Mouse (Mus musculus) frontal cortex, postnatal 14 days (tissue): ENCODE results near the gene Stxbp1.
A peak's percentile ranks its signal among the peaks of the same experiment; 100 is the strongest.

ENCODE experiments used
- DNase-seq, 2 experiments: peaks; one replicate each; pipeline ENCODE4 v3.0.0; 2022; ENCODE audit warnings: low spot score in 2 of 2

The Stxbp1 gene

GRCm38 (mm10) chr2:32841099-32841498 lies 5.9 kb downstream of the Stxbp1 start:
- DNase-seq = no peak

- no peak for DNase-seq
These were observed 7.8 kb downstream of the Stxbp1 start for GRCm38 (mm10) chr2:32839261-32839660.

DNA sequence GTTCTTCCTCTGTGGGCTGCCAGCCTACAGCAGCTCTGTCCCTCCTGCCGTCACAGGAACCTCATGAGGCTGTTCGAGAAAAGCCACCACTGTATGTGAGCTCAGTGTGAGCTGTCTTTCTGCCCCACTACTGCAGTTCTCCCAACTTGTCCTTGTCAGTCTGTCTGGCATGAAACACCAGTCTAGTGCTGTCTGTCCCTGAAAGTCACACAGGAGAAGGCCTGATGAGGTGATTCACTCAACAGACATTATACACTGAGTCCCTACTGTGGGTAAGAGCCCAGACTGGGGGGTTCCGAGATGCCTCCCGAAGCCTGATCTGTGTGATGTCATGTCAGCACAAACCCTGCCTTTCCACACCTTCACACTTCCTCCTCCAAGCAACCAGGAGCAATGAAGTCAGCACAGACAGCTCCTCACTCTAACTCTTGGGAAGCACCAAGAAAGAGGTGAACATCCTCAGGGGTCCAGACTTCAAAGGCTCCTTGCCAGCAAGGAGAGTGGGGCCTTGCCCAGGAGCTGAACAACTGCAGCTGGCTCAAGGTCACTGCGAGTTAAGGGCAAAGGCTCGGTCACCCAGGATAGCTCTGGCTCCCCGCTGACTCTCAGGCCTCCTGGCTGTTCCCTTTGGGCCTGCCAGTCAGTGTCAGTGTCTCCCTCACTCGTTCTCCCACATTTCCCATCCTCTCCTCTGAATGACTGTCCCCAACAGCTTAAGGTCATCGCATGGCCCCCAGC lies 8.7 kb downstream of the Stxbp1 start:
- no peak for DNase-seq

- no peak for DNase-seq
These were observed 11.5 kb downstream of the Stxbp1 start for GRCm38 (mm10) chr2:32835588-32835987.

DNA sequence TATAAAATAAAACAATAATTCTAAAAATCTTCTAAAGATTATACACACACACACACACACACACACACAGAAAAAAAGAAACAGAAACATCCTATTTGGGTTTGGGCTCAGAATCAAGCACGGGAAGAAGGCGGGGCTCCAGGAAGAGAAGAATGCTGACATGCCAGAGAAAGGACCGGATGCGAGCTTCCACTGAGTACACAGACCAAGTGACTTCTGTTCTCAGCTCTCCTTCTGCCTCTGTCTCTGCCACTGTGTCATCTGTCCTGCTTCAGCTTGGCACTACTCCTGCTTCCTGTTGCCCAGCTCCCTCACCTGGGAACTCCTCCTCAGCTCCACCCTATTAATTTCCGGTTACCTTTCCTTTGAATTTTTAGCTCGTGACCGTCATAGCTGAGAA lies 12.5 kb downstream of the Stxbp1 start:
- no peak for DNase-seq

GRCm38 (mm10) chr2:32828979-32829676 lies 17.9 kb downstream of the Stxbp1 start:
- no peak for DNase-seq

- no peak for DNase-seq
These were observed 21.2 kb downstream of the Stxbp1 start for GRCm38 (mm10) chr2:32825796-32826195.

DNA sequence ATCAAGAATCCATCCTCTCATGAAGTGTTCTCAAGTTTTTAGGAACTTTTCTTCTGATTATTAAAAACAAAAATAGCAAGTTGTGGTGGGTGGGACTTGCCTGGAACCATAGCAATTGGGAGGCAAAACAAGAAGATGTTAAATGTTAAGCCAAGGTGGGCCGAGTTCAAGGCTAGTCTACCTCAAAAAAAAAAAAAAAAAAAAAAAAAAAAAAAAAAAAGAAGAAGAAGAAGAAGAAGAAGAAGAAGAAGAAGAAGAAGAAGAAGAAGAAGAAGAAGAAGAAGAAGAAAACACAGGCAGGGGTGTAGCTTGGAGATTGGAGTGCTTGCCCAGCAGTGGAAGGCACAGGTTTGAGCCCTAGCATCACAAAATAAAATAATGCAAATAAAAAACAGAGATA lies 22.3 kb downstream of the Stxbp1 start:
- DNase-seq = no peak

GRCm38 (mm10) chr2:32824181-32824580 lies 22.9 kb downstream of the Stxbp1 start:
- DNase-seq = no peak

DNA sequence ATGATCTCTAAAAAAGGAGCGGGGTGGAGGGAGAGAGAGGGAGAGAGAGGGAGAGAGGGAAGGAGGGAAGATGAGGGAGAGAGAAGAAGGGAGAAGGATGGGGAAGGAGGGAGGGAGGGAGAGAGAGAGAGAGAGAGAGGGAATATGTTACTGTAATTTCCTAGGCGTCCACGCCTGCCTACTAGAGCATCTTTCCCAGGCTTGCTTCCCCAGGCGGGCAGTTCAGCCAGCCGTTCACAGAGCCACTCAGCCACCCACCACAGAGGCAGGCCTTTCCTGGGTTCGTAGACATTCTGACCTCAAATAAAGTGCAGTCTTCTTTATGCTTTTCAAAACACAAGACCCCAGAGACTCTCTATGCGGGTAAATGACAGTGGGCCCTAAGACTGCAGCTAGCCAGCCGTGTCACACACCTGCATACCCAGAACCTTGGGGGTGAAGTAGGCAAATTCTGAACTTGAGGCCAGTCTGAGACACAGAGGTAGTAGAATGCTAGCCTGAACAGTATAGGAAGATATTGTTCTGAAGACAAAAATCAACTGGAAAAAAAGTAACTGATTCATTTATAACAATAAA lies 23.4 kb downstream of the Stxbp1 start:
- no peak for DNase-seq

DNA sequence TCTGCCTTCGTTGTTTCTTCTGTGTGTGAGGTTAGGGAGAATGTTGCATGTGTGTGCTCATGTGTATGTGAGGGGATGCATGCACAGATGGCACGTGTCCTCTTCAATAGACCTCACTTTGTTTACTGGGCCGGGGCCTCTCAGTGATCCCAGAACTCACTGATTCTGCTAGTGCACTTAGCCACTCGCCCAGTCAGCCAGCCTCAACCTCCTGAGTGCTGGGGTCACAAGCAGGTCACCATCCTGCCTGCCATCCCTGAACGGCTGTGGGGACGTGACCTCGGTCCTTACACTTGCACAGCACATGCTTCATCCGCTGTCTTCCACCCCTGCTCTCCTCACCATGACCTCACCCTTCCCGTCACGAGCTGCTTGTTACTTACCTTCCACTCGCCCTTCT lies 23.9 kb downstream of the Stxbp1 start:
- no peak for DNase-seq

DNA sequence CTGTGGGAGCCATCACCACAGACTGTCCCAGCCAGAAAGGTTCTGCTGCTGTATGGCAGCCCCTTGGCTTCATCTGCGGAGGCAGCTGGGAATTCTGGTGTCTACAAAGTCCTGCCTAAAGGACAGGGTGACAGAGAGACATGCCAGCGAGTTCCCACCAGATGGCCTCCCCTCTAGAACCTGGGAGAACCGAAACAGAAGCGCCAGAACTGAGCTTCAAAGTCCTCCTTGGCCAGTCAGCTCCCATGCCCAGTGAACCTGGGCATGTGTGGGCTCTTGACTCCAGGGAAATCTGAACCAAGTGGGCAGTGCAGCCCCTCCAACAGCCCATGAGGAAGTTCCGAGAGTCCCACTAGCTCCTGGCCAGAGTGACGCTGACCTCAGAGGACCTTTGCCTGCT lies 24.4 kb downstream of the Stxbp1 start:
- no peak for DNase-seq

- DNase-seq = no peak
These were observed 25.8 kb downstream of the Stxbp1 start for GRCm38 (mm10) chr2:32821041-32821802.

GRCm38 (mm10) chr2:32818208-32818607 lies 28.8 kb downstream of the Stxbp1 start:
- no peak for DNase-seq

DNA sequence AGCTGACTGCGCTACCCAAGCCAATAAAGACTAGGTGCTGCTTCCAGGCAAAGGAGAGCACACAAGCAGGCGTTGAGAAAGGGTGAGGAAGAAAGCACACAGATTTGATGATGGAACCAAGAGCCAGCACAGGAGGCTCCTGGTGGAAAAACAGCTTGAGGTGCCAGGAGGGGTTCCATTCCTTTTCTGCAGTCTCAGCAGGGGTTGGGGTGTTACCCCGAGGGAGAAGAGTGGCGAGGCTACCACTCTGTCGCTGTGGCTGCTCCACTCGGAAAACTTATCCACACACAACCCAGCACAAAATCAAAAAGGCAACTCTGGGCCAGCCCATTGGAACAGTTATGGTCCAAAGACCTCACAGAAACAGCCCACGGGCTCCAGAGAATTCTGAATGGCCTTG lies 29.5 kb downstream of the Stxbp1 start:
- no peak for DNase-seq

- DNase-seq = peak; percentile 40 to 58
These were observed 30.0 kb downstream of the Stxbp1 start for GRCm38 (mm10) chr2:32816946-32817581.

GRCm38 (mm10) chr2:32816497-32816896 lies 30.5 kb downstream of the Stxbp1 start:
- no peak for DNase-seq

DNA sequence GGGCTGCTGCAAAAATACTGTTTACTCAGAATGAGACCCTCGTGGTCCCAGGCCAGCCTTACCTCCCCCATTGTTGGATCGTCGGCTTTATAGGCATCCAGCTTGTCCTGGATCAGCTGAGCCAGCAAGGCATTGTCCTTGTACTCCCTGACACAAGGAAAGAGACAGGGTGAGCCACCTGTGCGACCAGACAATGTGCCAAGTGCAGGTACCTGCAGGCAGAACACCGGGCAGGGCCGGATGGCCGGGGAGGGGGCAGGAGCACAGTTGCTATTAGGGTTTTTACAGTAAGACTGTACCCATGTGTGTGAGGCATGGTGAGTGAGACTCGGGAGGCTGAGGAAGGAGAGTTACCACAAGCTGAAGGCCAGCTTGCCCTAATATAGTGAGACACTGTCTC lies 35.1 kb downstream of the Stxbp1 start:
- DNase-seq = no peak

DNA sequence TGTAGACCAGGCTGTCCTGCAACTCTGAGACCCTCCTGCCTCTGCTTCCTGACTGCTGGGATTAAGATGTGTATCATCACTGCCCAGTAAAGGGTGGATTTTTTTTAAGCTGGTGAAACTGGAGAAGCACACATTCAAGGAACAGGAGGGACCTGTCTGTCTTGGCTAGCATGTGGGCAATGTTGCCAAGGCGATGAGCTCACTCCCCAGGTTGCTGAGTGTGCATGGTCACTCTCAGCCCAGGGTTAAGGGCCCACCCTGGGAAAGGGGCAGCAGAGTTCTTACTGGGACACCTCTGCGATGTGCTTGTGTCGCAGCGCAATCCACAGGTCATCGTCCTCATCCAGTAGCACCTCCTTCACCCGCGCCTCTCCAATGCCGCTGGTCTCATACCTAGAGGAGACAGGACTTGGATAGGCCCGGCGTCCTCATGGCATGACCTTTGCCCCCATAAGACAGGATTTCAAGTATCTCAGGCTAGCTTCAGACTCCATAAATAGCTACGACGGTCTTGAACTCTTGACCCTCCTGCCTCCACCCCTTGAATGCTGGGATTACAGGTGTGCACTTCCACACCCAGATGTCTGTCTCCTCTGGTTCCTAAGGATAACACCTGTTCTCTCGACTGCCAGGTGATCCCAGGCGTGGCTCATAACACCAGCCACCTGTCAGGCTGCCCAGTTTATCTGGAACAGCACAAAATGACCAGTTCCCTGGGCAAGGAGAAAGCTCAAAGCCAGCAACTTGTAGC lies 38.1 kb downstream of the Stxbp1 start:
- no peak for DNase-seq

DNA sequence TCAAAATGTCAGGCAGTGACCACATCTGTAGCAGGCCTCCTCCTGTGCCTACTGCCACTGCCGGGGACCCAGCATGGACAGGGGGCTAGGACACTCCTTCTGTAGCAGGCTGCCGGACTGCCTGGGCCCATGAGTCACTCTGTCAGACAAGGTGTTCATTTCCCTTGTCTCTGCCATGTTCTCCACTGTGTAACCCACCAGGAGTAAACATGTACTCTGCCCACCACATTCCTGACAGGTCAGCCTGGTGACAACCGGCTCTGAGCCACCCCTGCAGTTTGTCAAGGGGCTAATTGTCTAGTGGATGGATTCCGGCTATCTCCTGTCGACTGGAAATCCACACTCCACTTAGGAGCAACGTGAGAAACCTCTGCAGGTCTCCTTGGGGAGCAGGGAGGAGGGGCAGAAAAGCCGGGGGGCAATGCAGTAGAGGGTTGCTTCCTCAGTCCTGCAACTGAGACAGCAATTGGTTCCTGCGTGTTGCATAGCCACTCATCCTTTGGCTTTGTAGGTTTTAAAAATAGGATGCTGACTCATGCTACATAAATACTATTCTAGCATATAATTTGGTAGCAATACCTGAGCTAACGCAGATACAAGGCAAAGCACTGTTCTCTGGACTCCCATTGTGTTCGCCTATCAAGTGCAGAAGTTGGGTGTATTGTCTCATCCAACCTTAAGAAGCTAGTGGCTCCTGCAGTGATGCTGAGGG lies 48.6 kb downstream of the Stxbp1 start:
- no peak for DNase-seq
